Mouse (Mus musculus) monocyte, adult 59 days (primary cell): ENCODE results near the gene Zfp867. TPM values are rescaled to one million over a fixed set of nuclear protein-coding genes. Genes with fewer than 3 reads are reported as not detected.

ENCODE experiments used
- total RNA-seq, 2 experiments: library from RNA; stranded (reverse); gene quantifications; one replicate each; pipeline ENCODE4 v1.2.4; 2023

Zfp867 gene
- 1 to 10 TPM; 1.0 to 1.2 TPM for total RNA-seq

DNA sequence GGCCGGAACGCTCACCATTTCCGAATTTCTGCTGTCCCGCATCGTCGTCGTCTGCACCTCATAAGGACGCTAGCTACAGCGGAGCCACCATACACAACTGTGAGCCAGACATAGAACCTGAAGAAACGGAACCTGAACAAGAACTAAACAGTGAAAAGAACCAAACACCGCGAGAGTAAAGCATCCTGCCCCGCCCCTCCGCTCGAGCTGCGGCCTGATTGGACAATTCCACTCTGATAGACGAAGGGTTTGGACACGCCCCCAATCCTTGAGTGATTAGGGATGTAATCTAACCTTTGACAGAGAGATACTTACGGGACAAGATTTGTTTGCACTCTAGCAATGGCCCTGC lies at the start of gene Zfp867:
TSS of gene Zfp867 (minus strand) at position 149 of the 352 bp plus-strand sequence.

GRCm38 (mm10) chr11:59451086-59451485 lies 21.2 kb downstream of the Zfp867 start, which contains the start of gene Snap47:
Gene Snap47 (minus strand): TSS chr11:59451186.

DNA sequence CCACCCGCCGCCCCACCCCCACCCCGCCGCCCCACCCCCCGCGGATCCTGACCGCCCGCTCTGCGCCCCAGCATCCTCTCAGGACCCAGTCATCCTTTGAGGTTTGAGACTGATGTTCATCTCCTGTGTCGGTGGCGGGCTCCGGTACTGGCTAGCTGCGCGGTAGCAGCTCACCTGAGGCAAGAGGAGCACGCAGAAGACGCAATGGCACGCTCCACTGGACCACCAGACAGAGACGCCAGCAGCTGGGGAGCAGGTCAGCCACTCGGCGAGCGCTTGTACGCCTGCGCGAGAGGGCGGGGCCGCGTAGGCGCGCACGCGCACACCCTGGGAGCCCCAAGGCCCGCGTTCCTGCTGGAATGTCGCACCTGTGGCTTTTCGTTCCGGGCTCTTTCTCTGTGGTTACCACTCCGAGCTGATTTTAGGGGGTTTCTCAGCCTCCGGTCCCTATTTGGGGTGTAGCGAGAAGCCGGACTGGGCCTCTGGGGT lies 22.5 kb downstream of the Zfp867 start, which contains the start of gene Jmjd4:
TSS of gene Jmjd4 (plus strand) at position 305 of the 489 bp plus-strand sequence.

Other genes with a start within 250 kb of the Zfp867 start
- 100 to 1,000 TPM; 337 to 350 TPM for gene Arf1, start 244.2 kb downstream of the Zfp867 start, total RNA-seq
- gene Wnt3a, start 181.7 kb downstream of the Zfp867 start, total RNA-seq: not detected
- not detected for gene Wnt9a, start 165.5 kb downstream of the Zfp867 start, total RNA-seq
- gene Prss38, start 96.8 kb downstream of the Zfp867 start, total RNA-seq: not detected
- gene Jmjd4, start 22.4 kb downstream of the Zfp867 start, total RNA-seq: 1 to 10 TPM; 3.0 to 3.1 TPM
- 1 to 10 TPM; 5.7 to 5.9 TPM for gene Snap47, start 21.3 kb downstream of the Zfp867 start, total RNA-seq
- gene Zkscan17, start 54.3 kb upstream of the Zfp867 start, total RNA-seq: 10 to 100 TPM; 12.9 to 14.2 TPM
- 100 to 1,000 TPM; 286 to 409 TPM for gene Nlrp3, start 69.1 kb upstream of the Zfp867 start, total RNA-seq
- not detected for gene Olfr222, start 103.8 kb upstream of the Zfp867 start, total RNA-seq
- not detected for gene Olfr223, start 120.8 kb upstream of the Zfp867 start, total RNA-seq
- 10 to 100 TPM; 76.7 to 87.0 TPM for gene Mprip, start 188.8 kb upstream of the Zfp867 start, total RNA-seq